Mouse (Mus musculus) heart, adult 2 months (tissue): Measurements from ENCODE around the gene Gm28360. TPM values are rescaled to one million over a fixed set of nuclear protein-coding genes. Genes with fewer than 3 reads are reported as not detected.
"Not testable (repeated sequence)": the region's sequence is repeated elsewhere in the genome, so short reads cannot be mapped to it uniquely, and the experiment has no call there.

Experiments used
- DNase-seq, 2 experiments: peaks; one replicate each; pipeline ENCODE4 v3.0.0; 2021
- H3K27ac ChIP-seq: fragments of 200-600 bp; 2 replicates; pipeline ENCODE4 v1.8.1; 2022
- H3K27me3 ChIP-seq: fragments of 200-500 bp; 2 replicates; pipeline ENCODE4 v1.6.1; 2012; ENCODE audit warnings: mild to moderate bottlenecking, low read length, inconsistent platforms, mixed read lengths; ENCODE audit not compliant: control insufficient read depth, insufficient read depth
- H3K36me3 ChIP-seq: fragments of 200-500 bp; 2 replicates; pipeline ENCODE4 v1.6.1; 2012; ENCODE audit warnings: low read length, inconsistent platforms; ENCODE audit not compliant: control insufficient read depth, insufficient read depth
- H3K4me1 ChIP-seq: fragments of 200-500 bp; 2 replicates; pipeline ENCODE4 v1.6.1; 2011; ENCODE audit warnings: low read length; ENCODE audit not compliant: control insufficient read depth, insufficient read depth
- H3K4me3 ChIP-seq: fragments of 200-600 bp; 2 replicates; pipeline ENCODE4 v1.8.1; 2022
- H3K79me2 ChIP-seq: fragments of 200-500 bp; replicated peaks from 2 replicates; pipeline ENCODE4 v1.6.1; 2012; ENCODE audit warnings: mild to moderate bottlenecking, inconsistent platforms, low read length, moderate library complexity, mixed read lengths; ENCODE audit not compliant: control insufficient read depth, insufficient read depth
- H3K9ac ChIP-seq: fragments of 200-500 bp; 2 replicates; pipeline ENCODE4 v1.6.1; 2012; ENCODE audit warnings: low read depth, mild to moderate bottlenecking, control low read depth, inconsistent platforms, low read length, mixed read lengths
- WGBS: fragments of 180-500 bp; shearing (Covaris S2); methylation state at CpG from one replicate; pipeline ENCODE4 v1.1.7; 2018; 5-methylcytosine and 5-hydroxymethylcytosine counted together
- intact Hi-C: fragments of 180-260 bp; cut with DNase I; formaldehyde crosslinking; loops from one replicate; pipeline ENCODE4 v1.15.1; 2025
- long read RNA-seq: library from polyadenylated mRNA; stranded (forward); transcript quantifications from one replicate; pipeline ENCODE4 v2.0.0, GENCODE M21; 2021
- polyA plus RNA-seq: library from polyadenylated mRNA; depleted of rRNA; stranded (reverse); fragments of >200 nt; gene quantifications from 2 replicates; pipeline ENCODE4 v1.2.3, GENCODE M21; 2012; rRNA removed
- total RNA-seq, 2 experiments: library from RNA; stranded (reverse); gene quantifications; 2 replicates each; pipeline ENCODE4 v1.2.3; 2021

The Gm28360 gene
- total RNA-seq (not detected), polyA plus RNA-seq (not detected in 2 replicates)
- long read RNA-seq, result 0 reads

DNA sequence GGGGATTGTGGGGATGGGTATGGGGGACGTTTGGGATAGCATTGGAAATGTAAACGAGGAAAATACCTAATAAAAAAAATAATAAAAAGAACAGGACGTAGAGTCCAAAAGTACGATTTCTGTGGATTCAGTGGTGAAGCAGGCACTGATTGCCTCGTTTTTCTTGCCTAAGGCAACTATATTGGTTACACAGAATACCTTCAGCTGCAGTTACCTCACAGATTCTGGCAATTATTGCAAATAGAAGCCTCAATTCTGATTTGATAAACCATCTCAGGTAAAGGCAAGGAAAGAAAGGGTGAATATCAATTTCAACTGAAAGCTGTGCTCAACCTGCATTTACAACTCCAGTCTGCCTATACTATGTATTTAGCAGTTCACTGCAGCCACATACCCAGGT lies at the start of gene Gm28360:
Gm28360 (plus strand) TSS at position 301 of the 400 bp plus-strand sequence.
- WGBS, result 44% methylated on average over 5 of the region's 5 CpGs
- not testable (repeated sequence) for DNase-seq

DNA sequence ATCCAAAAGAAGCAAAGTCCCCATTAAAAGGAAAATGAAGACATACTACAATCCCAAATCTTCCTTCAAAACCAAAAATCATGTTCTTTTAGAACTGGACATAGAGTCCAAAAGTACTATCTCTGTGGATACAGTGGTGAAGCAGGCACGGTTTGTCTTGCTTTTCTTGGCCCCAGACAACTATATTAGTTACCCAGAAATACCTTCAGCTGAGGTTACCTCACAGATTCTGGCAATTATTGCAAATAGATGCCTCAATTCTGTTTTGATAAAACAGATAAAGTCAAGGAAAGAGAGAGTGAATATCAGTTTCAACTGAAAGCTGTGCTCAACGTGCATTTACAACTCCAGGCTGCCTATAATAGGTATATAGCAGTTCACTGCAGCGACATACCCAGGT lies 49.0 kb upstream of the Gm28360 start, which contains the start of gene B020011L13Rik:
B020011L13Rik (plus strand) TSS at position 301 of the 400 bp plus-strand sequence.
- H3K27ac ChIP-seq, H3K9ac ChIP-seq, H3K27me3 ChIP-seq, intact Hi-C loops, DNase-seq, H3K79me2 ChIP-seq, H3K36me3 ChIP-seq, H3K4me3 ChIP-seq, H3K4me1 ChIP-seq: not testable (repeated sequence)
- 41% methylated on average over 3 of the region's 3 CpGs for WGBS

More for the DNA sequence above, at the start of gene Gm28360:
- H3K4me3 ChIP-seq, H3K36me3 ChIP-seq, intact Hi-C loops, H3K9ac ChIP-seq, H3K79me2 ChIP-seq, H3K4me1 ChIP-seq, H3K27ac ChIP-seq, H3K27me3 ChIP-seq: not testable (repeated sequence)

GRCm38 (mm10) chr1:117816271-117816670 lies 13.6 kb upstream of the Gm28360 start:
- H3K4me1 ChIP-seq, H3K4me3 ChIP-seq, DNase-seq, H3K79me2 ChIP-seq, H3K27me3 ChIP-seq, intact Hi-C loops, H3K27ac ChIP-seq, H3K9ac ChIP-seq, H3K36me3 ChIP-seq: not testable (repeated sequence)

- intact Hi-C loops, DNase-seq, H3K27me3 ChIP-seq, H3K27ac ChIP-seq, H3K9ac ChIP-seq, H3K4me3 ChIP-seq, H3K36me3 ChIP-seq, H3K79me2 ChIP-seq, H3K4me1 ChIP-seq: not testable (repeated sequence)
- 74% methylated on average over 3 of the region's 3 CpGs for WGBS
Observed at GRCm38 (mm10) chr1:117851718-117852117, 21.8 kb downstream of the Gm28360 start.

Other genes starting within 250 kb of the Gm28360 start
- gene Gm28363, start 132.9 kb upstream of the Gm28360 start, total RNA-seq, result not detected
- gene Gm28363, start 132.9 kb upstream of the Gm28360 start, polyA plus RNA-seq, result not detected in 2 replicates
- not detected for gene B020011L13Rik, start 48.9 kb upstream of the Gm28360 start, total RNA-seq
- gene B020011L13Rik, start 48.9 kb upstream of the Gm28360 start, polyA plus RNA-seq, result not detected in 2 replicates
- not detected for gene Gm28168, start 97.9 kb downstream of the Gm28360 start, total RNA-seq
- not detected in 2 replicates for gene Gm28168, start 97.9 kb downstream of the Gm28360 start, polyA plus RNA-seq
- gene Gm7145, start 135.9 kb downstream of the Gm28360 start, total RNA-seq, result not detected
- gene Gm7145, start 135.9 kb downstream of the Gm28360 start, polyA plus RNA-seq, result not detected in 2 replicates